Mouse (Mus musculus): ENCODE data around the gene Tlr3. TPM values are rescaled to one million over a fixed set of nuclear protein-coding genes. Genes with fewer than 3 reads are reported as not detected.

The Tlr3 gene
- not detected in 2 replicates for polyA plus RNA-seq (2012)

DNA sequence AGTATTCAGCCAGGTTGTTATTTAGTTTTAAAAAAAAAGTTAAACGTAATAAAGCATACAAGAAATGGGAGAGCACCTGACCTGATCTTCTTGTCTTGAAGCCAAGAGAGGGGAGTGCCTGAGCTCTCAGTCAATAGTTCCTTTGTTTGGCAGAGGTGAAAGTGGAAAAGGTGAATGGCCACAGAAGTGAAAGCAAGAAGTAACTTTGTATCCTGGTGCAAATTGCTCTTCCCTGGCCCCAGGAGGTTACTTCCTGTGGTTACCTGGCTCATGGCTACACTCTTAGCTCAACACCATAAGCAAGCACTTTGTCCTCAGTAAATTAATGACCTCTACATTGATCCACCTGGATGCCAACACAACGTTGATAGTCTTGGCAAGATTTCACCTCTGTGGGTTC, at the start of gene Tlr3:
TSS of gene Tlr3 (minus strand) at position 199 of the 400 bp plus-strand sequence.
- TF ChIP-seq GATA1 (IDR thresholded peaks at IDR 0.05; ENCODE audit: low read length) = no peak

DNA sequence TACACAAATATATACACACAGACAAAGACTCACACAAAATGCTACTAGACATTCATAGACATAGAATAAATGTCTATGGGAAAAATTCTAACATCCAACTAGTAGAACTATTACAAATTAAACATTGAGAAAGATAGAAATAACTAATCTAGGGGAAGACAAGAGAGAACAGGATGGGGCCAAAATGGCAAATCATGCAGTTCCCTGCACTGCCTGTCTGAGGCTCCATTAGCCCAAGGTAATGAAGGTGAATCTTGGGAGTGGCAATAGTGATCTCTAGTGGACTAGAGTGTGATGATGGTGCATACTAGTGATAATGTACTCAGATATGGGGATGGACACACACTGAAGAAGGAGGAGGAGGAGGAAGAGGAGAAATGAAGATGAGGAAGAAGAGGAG, 47.0 kb upstream of the Tlr3 start:
- no peak for TF ChIP-seq GATA1 (IDR thresholded peaks at IDR 0.05; ENCODE audit: low read length)

DNA sequence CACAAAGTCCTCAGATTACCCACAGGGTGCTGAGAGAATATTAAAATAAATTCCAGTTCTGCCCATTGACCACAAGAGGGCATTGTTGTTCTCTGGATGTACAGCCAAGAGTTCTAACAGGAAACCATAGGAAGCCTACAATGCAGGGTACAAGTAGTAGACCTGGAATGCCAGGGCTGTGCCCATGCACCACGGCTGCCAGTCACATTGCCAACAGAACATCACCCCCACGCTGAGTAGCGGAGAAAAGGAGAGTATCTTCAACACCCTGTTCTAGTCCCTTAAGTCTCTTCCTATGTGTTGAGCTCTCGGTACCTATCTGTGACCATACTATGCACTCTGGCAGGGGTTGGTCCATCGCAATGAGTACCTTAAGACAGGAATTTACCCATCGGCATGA, 43.5 kb upstream of the Tlr3 start:
- no peak for TF ChIP-seq GATA1 (IDR thresholded peaks at IDR 0.05; ENCODE audit: low read length)

DNA sequence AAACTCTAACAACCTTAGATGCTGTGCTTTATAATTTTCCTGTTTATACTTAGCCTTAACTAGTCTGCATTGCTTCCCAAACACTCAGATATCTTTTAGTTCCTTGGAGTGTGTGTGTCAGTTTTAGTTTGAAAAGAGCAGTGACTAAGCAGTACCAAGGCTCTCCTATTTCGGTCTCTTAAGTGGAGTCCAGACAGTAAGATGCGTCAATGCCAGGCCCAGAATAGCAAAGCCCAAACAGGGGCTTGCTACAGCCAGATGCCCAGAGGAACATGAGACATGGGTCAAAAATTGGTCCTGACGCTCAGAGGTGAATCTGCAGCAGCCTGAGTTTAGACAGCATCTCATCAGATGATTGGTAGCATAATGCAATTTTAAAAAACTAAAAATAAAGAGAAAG, 41.2 kb upstream of the Tlr3 start:
- TF ChIP-seq GATA1 (IDR thresholded peaks at IDR 0.05; ENCODE audit: low read length) = no peak

DNA sequence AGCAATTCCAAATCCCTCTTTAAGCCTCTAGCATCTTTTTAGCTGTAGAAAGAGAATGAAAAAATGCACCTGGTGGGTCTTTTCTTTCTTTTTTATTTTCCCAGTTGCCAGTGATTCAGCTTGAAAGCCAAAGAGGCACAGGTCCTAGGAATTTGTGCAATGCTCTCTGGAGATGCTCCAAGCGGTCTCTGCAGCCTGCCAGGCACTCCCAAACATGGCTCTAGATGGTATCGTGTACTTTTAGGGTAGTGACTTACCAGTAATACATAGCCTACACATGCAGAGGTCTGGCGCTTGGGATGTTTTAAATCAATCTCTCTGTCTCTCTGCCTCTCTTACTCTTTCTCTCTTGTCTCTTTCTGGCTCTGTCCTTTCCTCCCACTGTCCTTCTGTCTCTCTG, 38.0 kb upstream of the Tlr3 start:
- no peak for TF ChIP-seq GATA1 (IDR thresholded peaks at IDR 0.05; ENCODE audit: low read length)

DNA sequence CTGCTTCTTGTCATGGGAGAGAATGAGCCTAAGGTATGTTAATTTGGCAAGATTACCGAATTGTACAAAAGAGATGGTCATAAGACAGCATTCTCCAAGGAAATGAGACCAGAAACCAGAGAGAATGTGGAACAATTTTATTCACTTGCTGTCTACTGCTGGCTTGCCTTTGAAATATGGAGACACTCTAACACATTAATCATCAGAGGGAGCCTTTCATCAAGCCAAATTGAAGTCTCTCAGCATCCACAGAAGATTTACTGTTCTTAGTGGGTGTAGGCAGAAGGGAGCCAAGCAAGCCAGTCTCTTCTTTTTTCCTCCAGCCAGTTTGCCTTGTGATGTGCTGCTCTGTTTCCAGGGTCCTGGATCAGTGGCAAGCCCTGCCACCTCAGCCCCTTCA, 37.4 kb upstream of the Tlr3 start:
- no peak for TF ChIP-seq GATA1 (IDR thresholded peaks at IDR 0.05; ENCODE audit: low read length)

DNA sequence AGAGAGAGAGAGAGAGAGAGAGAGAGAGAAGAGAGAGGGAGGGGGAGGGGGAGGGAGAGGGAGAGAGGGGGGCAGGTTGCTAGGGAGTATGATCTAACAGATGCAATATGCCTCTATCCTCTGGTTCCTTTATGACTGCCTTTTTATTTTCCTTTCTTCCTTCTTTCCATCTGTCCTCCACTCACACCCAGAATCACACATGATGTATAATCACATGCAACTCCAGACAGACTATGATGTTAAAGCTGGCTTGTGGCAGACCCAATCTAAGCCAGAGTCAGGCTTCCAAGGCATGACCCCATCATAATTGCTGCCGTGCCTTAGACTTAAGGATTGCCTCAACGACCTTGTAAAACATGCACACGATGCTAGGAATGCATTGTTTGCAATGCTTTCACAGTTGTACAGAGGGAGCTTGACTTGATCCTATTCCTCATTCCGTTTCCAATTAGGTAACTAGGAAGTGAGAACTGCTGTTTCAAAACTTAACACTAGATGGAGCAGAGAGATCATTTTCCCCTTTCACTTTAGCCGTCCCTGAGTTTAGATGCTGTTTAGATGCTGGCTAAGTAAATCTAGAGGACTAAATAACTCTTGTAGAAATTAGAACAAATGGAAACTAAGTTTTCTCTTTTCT, 28.1 kb upstream of the Tlr3 start:
- TF ChIP-seq GATA1 (IDR thresholded peaks at IDR 0.05; ENCODE audit: low read length) = no peak

DNA sequence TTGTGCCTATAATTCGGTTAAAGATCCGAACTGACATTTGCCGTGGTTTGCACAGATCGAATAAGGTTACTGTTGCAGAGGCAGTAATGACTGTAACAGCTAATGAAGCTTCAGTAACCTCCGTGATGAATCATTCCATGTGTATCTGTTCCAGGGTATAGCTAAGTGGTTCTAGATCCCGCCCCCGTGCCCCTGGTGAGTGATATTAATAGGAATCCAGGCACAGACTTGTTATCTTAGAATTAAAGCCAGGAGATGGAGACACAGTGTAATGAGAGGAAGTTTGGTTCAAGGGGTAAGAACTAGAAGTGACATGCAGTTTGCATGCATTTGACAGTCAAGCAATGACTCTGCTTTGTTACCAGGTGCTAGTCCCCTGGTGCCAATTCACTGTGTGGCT, 9.3 kb upstream of the Tlr3 start:
- TF ChIP-seq GATA1 (IDR thresholded peaks at IDR 0.05; ENCODE audit: low read length) = no peak

DNA sequence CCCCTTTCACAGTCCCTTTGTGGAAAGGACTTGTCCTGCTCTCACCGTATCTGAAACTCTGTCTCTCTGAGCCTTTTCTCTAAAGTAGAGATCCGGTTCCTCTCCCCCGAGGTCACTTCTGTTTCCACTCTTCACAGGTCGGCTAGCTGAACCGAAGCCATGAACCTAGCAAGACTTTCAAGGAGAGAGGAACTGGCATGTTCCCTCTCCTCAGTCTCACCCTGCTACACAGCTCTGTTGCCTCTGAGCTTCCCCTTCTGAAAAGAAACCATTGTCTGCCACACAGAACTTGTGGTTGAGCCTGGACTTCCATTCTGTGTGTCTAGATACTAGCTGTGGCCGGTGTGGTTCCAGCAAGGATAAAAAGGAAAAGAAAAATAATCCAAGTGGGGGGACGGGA, 4.1 kb upstream of the Tlr3 start:
- TF ChIP-seq GATA1 (IDR thresholded peaks at IDR 0.05; ENCODE audit: low read length) = no peak

DNA sequence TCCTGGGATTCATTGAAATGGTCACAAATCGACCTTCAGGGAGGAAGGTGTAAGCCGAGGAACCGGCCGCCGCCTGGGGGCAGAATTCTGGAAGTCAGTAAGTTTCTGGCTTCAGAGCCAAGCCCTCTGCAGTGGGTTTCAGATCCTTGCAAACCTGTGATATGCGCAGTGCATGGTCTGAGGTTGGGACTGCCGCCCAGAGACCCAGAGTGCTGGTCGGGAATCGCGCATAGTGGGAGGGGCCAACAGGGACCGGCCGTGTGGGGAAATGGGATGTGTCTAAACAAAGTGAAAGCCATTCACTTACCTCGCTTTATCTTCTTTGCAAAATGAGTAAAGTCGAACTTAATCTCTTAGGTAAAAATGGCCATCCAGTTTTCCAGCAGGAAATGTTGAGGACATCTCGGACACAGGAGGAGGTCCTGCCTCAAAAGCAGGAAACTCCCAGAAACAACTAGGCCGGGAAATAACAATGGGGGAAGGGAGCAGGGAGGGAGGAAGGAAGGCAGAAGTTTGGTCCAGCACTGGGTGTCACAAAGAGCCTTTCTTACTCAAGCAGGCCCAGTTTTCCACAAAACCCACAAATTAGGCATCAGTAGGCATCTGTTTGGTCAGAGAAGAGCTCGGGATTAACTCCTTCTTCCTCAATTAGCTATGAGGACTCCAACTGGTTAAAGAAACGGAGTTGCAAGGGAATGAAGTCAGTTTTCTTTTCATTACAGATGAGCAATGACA, 567 bp downstream of the Tlr3 start:
- TF ChIP-seq GATA1 (IDR thresholded peaks at IDR 0.05; ENCODE audit: low read length) = no peak

DNA sequence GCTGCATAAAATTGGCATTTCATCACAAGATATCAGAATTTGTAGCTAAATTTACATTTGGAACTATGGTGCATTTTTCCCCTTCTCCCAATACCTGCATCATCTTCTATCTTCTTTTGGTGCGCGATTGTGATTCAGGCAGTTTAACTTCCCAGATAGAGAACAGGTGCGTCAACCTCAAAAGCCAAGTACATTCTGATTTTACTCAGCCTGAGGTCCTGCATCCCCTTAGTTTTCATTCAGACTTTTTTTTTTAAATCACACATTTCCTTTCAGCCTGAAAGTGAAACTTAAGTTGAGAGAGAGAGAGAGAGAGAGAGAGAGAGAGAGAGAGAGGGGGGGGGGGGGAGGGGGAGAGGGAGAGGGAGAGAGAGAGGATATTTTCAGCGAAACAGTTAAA, 1.2 kb downstream of the Tlr3 start:
- no peak for TF ChIP-seq GATA1 (IDR thresholded peaks at IDR 0.05; ENCODE audit: low read length)

DNA sequence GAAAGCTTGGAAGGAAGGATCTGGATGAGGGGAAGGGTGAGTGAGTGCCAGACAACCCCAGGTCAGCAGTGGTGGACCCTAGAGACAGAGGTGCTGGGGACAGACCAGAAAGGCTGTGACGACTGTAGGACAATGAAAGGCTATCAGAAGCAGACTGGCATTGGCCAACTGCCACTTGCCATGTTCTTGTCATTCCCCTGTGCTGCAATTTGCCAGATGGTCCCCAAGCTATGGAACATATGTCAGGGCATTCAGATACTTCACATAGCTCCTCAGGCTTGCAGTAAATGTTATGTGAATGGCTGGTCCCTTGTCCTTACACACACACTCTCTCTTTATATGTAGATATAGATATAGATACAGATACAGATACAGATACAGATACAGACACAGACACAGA, 27.6 kb downstream of the Tlr3 start:
- TF ChIP-seq GATA1 (IDR thresholded peaks at IDR 0.05; ENCODE audit: low read length) = no peak

DNA sequence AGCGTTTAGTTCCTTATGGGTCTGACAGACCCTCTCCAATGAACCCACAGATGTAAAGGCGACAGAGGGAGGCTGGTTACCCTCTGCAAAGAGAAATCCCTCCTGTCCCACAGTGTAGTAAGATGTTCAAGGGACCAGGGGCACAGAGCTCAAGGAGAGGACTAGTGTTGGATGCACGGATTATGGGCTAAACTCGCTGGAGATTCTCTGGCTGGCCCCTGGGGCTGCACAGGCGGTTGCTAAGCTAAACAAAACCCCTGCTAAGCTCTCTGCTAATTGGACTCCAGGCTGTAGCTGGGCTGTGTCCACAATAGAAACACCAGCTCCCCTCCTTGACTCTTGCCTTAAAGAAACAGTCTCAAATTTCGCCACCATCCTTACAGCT, 28.9 kb downstream of the Tlr3 start, which contains the start of gene Fam149a:
TSS of gene Fam149a (minus strand) at position 329 of the 385 bp plus-strand sequence.
- no peak for TF ChIP-seq GATA1 (IDR thresholded peaks at IDR 0.05; ENCODE audit: low read length)

DNA sequence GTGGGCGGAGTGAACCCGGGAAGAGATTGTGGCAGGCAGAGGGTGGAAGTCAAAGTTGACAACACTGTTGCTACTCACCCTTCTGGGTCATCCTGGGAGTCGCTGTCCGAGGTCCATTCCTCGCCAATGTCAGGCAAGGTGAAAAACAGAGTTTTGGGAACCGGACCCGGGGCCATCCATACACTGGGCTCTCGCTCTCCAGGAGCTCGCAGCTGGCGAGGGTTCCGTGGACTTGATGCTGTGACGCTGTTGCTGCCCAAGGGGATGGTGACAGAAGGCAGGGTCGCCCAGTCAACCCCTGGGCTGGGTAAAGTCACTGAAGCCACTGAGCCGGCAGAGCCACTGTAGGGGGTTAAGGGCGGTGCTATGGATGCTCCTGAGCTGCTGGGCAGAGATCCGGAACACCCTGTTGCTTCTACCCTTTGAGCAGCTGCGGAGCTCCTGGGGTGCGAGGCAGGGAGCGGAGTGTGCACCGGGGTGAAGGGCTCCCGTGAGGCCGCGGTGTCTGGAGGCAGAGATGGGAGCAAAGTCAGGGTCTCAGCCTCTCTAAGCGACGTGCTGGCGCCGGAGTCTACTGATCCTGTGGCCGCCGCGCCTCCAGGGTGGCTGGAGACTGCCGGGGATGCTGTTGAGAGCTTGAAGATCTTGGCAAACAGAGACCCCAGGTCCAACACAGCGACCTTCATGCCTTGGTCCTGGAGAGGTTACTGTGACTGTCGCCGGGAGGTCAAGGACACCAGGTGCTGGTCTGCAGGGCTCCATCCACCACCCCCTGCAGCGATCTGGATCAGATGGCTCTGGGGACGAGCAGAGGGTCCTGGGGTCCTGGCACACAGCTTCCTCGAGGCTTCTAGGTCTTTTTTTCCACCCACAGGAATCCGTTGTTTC, 29.6 kb downstream of the Tlr3 start:
- no peak for TF ChIP-seq GATA1 (IDR thresholded peaks at IDR 0.05; ENCODE audit: low read length)

DNA sequence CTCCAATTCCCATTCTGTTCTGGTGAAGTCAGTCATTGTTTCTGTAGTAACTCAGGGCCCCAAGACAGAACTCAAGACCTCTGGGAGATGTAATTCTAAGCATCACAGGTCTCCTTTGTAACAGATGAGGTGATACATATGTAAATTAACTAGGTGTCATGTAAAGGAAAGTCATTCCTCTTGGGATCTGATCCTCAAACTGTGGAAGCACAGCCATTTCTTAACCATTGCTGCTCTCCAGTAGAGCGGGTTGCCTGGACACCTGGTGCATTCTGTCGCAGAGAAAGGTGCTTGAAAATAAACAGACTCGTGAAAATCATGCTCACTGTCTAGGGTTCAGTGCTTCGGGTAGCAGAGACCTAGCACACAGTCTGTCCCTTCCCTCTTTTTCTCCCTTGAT, 30.3 kb downstream of the Tlr3 start:
- no peak for TF ChIP-seq GATA1 (IDR thresholded peaks at IDR 0.05; ENCODE audit: low read length)

DNA sequence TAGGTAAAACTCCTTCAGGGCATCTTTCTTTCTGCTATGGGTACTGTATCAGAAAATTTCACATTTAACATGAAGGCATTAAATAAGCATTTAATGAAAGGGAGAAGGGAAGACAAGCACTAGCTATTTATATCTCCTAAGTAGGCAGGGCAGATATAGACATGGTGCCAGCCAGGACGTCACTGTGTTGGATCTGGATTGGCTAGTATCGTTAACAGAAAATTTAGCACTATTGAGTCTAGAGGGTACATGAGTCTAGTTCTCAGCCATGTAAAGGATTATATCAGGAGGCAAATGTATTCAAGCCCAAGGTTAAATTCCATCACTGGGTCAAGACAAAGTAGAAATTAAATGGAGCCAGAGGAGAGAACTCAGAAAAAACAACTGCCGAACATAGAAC, 36.8 kb downstream of the Tlr3 start:
- no peak for TF ChIP-seq GATA1 (IDR thresholded peaks at IDR 0.05; ENCODE audit: low read length)
